Mouse (Mus musculus) embryonic facial prominence, embryonic 13.5 days (tissue): ENCODE measurements around the gene Tbl3. TPM values are rescaled to one million over a fixed set of nuclear protein-coding genes. Genes with fewer than 3 reads are reported as not detected.

Source experiments
- ATAC-seq: fragments of 200-750 bp; cut with Nextera tagmentation; 2 replicates; pipeline ENCODE4 v1.8.0; 2017; ENCODE audit warnings: low read depth; ENCODE audit not compliant: insufficient number of reproducible peaks, insufficient read depth, low FRiP score, low TSS enrichment
- H3K27ac ChIP-seq: fragments of 300-500 bp; sonication (generic); 2 replicates; pipeline ENCODE4 v1.5.1; 2015; ENCODE audit warnings: moderate library complexity, mild to moderate bottlenecking, inconsistent platforms
- H3K27me3 ChIP-seq: fragments of 300-500 bp; sonication (generic); 2 replicates; pipeline ENCODE4 v1.6.1; 2015; ENCODE audit warnings: mild to moderate bottlenecking, inconsistent platforms
- H3K36me3 ChIP-seq: fragments of 300-500 bp; sonication (generic); 2 replicates; pipeline ENCODE4 v1.6.1; 2015; ENCODE audit warnings: mild to moderate bottlenecking, inconsistent platforms
- H3K4me1 ChIP-seq: fragments of 300-500 bp; sonication (generic); 2 replicates; pipeline ENCODE4 v1.6.1; 2015; ENCODE audit warnings: inconsistent platforms
- H3K4me2 ChIP-seq: fragments of 300-500 bp; sonication (generic); 2 replicates; pipeline ENCODE4 v1.6.1; 2015; ENCODE audit warnings: moderate library complexity, mild to moderate bottlenecking, inconsistent platforms
- H3K4me3 ChIP-seq: fragments of 300-500 bp; sonication (generic); 2 replicates; pipeline ENCODE4 v1.5.1; 2015; ENCODE audit warnings: mild to moderate bottlenecking, inconsistent platforms
- H3K9ac ChIP-seq: fragments of 300-500 bp; sonication (generic); 2 replicates; pipeline ENCODE4 v1.6.1; 2015; ENCODE audit warnings: mild to moderate bottlenecking, inconsistent platforms
- H3K9me3 ChIP-seq: fragments of 300-500 bp; sonication (generic); 2 replicates; pipeline ENCODE4 v1.6.1; 2016; ENCODE audit warnings: inconsistent platforms
- WGBS: fragments of 180-500 bp; shearing (Covaris S2); methylation state at CpG from one replicate; pipeline ENCODE4 v1.1.7; 2015; ENCODE audit warnings: mixed read lengths; 5-methylcytosine and 5-hydroxymethylcytosine counted together
- polyA plus RNA-seq: library from polyadenylated mRNA; unstranded; fragments of >200 nt; fragmentation: Nextera tagmentation; extraction: Ambion mirVana; gene quantifications from 2 replicates; pipeline ENCODE4 v1.2.1, GENCODE M21; 2015

Gene Tbl3
- polyA plus RNA-seq, 1 experiment from 2014 or later: 81.6 TPM

DNA sequence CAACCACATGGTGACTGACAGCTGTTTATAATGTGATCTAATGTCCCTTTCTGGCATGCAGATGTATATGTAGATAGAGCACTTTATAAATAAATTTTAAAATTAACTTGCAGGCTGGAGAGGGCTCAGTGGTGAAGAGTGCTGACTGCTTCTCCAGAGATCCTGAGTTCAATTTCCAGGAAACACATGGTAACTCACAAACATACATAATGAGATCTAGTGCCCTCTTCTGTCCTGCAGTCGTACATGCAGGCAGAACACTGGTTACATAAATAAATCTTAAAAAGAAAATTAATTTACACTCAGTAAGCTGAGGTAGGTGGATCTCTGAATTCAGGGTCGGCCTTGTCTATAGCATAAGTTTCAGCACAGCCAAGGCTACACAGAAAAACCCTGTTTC lies 1.2 kb upstream of the Tbl3 start:
- Histone ChIP-seq H3K9ac (no peak overlapping the region), H3K4me2 (no peak overlapping the region), H3K4me3 (no peak overlapping the region), H3K27me3 (no peaks in the 10 kb centered on the region), H3K36me3 (peaks cover 19% of the 10 kb centered on the region), H3K4me1 (peaks cover 21% of the 10 kb centered on the region), H3K27ac (no peak overlapping the region), H3K9me3 (no peaks in the 10 kb centered on the region)
- 34% methylated on average over 2 of the region's 2 CpGs for WGBS
- no peak for ATAC-seq

DNA sequence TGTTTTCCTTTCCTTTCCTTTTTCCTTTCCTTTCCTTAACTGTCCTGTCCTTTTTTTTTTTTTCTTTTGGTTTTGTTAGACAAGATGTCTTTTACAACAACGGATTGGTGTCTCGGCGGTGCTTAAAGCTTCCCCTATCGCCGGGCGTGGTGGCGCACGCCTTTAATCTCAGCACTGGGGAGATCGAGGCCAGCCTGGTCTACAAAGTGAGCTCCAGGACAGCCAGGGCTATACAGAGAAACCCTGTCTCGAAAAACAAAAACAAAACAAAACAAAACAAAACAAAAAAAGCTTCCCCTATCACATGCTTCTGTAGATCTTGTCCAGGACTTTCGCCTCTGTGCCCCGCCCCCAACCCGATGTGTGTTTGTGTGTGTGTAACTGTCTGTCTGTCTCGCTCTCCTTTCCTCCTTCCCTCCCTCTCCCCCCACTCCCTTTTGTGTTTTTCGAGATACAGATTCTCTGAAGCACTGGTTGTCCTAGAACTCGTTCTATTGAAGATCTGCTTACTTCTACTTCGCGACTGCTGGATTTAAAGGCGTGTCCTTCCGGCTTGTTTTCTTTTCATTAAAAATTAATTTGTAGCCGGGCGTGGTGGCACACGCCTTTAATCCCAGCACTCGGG lies 453 bp upstream of the Tbl3 start:
- Histone ChIP-seq H3K27ac (peak overlapping the region; percentile 78), H3K4me1 (peaks cover 21% of the 10 kb centered on the region), H3K9me3 (no peaks in the 10 kb centered on the region), H3K9ac (peak overlapping the region; percentile 81), H3K27me3 (no peaks in the 10 kb centered on the region), H3K4me2 (peak overlapping the region; percentile 78), H3K4me3 (peak overlapping the region; percentile 76), H3K36me3 (peaks cover 22% of the 10 kb centered on the region)
- WGBS: 4% methylated on average over 24 of the region's 24 CpGs
- ATAC-seq: no peak

DNA sequence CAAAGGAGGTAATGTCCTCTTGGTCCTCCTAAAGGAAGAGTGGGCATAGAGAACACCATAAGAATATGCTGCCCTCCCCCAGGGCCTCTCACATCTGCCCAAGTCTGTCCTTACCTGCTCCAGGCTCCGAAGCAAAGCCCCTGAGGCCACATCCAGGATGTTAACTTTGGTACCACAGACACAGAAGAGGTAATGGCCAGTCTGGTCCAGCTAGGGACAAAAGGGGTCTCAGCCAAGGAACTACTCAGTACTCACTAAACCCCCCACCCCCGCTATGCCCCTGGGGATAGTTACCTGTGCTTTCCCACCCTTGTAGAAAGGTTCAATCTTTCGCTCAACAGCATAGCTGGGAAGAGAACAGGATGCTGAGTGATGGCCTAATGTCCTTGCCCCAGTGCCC lies 1.6 kb downstream of the Tbl3 start:
- Histone ChIP-seq H3K36me3 (peaks cover 43% of the 10 kb centered on the region), H3K9ac (0 out of 2 replicates have a peak overlapping the region, but pooled peaks have one; percentile 16), H3K4me1 (peaks cover 21% of the 10 kb centered on the region), H3K4me3 (no peak overlapping the region), H3K9me3 (no peaks in the 10 kb centered on the region), H3K27me3 (no peaks in the 10 kb centered on the region), H3K4me2 (peak overlapping the region; percentile 78; the same call in 1 of the 2 replicates), H3K27ac (no peak overlapping the region)
- WGBS: 92% methylated on average over 3 of the region's 3 CpGs
- ATAC-seq: no peak

DNA sequence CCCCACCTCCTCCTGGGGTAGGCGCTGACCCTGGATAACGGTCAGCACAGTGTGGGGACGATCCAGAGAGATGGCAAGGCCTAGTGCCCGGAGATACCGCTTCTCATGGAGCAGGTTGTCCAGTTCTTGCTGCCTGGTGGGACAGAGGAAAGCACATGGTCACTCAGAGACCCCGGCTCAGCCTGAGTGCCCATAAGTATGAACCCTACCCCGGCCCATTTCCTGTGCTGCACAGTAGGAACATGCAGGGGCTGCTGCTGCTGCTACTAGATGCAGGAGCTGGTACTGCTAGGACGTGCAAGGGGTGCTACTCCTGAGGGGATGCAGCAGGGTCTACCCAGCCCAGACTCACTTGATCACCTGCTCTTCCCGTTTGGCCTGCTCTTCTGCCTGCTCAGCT lies 6.2 kb downstream of the Tbl3 start:
- Histone ChIP-seq H3K9ac (no peak overlapping the region), H3K4me1 (peaks cover 32% of the 10 kb centered on the region), H3K4me3 (no peak overlapping the region), H3K27ac (no peak overlapping the region), H3K9me3 (no peaks in the 10 kb centered on the region), H3K36me3 (peaks cover 60% of the 10 kb centered on the region), H3K27me3 (no peaks in the 10 kb centered on the region), H3K4me2 (no peak overlapping the region)
- 87% methylated on average over 9 of the region's 9 CpGs for WGBS
- no peak for ATAC-seq

DNA sequence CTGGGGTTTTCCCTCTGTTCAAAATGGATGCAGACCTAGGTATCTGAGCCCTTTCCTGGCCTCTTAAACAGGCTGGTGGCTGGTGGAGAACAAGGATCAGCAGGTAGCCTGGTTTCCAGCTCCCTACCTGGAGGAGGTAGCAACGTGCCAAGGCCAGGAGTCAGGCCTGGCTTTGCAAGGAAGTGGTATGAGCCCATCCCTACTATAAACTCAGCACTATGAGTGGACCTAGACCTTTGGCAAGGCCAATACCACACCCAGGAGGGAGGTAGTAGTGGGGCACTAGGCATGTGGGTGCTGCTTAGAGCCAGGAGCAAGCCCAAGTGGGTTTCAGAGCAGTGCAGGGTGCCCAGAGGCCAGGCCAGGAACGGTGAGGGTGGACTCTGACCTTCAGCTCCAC lies 8.0 kb downstream of the Tbl3 start:
- H3K36me3 ChIP-seq: peaks cover 49% of the 10 kb centered on the region
- no peak overlapping the region; the same call in 1 of the 2 replicates for H3K9ac ChIP-seq
- peaks cover 31% of the 10 kb centered on the region for H3K4me1 ChIP-seq
- no peaks in the 10 kb centered on the region for H3K27me3 ChIP-seq
- H3K4me3 ChIP-seq: no peak overlapping the region
- no peaks in the 10 kb centered on the region for H3K9me3 ChIP-seq
- no peak overlapping the region for H3K4me2 ChIP-seq
- no peak overlapping the region for H3K27ac ChIP-seq
- ATAC-seq: no peak
- 76% methylated on average over 2 of the region's 2 CpGs for WGBS

DNA sequence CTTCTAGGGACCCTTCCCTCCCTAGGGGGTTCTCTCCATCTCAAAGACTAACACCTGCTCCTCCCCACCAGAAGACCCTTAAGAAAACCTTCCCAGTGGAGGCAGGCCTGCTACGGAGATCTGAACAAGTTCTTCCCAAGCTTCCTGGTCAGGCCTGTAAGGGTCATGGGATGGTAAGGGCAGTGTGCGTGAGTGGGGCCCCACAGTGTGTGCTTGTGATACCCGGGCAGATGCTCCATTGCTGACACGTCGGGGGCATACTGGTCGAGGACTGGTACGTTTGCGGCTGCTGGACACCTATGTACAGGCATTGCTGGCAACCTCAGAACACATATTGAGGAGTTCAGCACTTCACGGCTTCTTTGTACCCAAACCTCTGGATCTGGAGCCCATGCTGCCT lies 8.7 kb downstream of the Tbl3 start:
- 69% methylated on average over 9 of the region's 9 CpGs for WGBS
- H3K9ac ChIP-seq: 0 out of 2 replicates have a peak overlapping the region, but pooled peaks have one; percentile 8
- peaks cover 41% of the 10 kb centered on the region for H3K36me3 ChIP-seq

DNA sequence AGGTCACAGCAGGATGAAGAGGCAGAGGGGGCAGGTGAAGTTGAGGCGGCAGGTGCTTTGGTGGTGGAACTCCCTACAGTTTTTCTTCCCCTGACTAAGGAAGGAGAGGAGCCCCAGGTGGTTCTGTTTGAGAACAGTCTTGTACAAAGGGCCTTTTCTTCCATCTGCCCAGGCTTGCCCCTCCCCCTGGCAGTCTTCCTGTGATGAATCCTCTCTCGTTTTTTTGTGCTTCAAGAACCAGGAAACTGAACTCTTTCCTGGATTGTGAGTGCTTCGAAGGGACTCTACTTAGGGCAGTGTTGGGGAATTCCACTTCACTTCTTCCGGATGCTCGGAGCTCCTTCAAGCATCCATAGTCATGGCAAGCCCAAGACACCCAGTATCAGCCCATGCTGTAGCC lies 9.5 kb downstream of the Tbl3 start:
- H3K27ac ChIP-seq: no peak overlapping the region
- H3K36me3 ChIP-seq: peaks cover 43% of the 10 kb centered on the region
- H3K4me3 ChIP-seq: no peak overlapping the region
- H3K9ac ChIP-seq: 0 out of 2 replicates have a peak overlapping the region, but pooled peaks have one; percentile 21
- no peak for ATAC-seq
- H3K9me3 ChIP-seq: no peaks in the 10 kb centered on the region
- 0 out of 2 replicates have a peak overlapping the region, but pooled peaks have one; percentile 0 for H3K4me2 ChIP-seq
- WGBS: 13% methylated on average over 5 of the region's 5 CpGs
- no peaks in the 10 kb centered on the region for H3K27me3 ChIP-seq
- H3K4me1 ChIP-seq: peaks cover 31% of the 10 kb centered on the region

More for the DNA sequence above, 8.7 kb downstream of the Tbl3 start:
- peaks cover 31% of the 10 kb centered on the region for H3K4me1 ChIP-seq
- H3K9me3 ChIP-seq: no peaks in the 10 kb centered on the region
- H3K4me2 ChIP-seq: 0 out of 2 replicates have a peak overlapping the region, but pooled peaks have one; percentile 0
- H3K27ac ChIP-seq: no peak overlapping the region
- ATAC-seq: no peak
- H3K27me3 ChIP-seq: no peaks in the 10 kb centered on the region
- H3K4me3 ChIP-seq: no peak overlapping the region

DNA sequence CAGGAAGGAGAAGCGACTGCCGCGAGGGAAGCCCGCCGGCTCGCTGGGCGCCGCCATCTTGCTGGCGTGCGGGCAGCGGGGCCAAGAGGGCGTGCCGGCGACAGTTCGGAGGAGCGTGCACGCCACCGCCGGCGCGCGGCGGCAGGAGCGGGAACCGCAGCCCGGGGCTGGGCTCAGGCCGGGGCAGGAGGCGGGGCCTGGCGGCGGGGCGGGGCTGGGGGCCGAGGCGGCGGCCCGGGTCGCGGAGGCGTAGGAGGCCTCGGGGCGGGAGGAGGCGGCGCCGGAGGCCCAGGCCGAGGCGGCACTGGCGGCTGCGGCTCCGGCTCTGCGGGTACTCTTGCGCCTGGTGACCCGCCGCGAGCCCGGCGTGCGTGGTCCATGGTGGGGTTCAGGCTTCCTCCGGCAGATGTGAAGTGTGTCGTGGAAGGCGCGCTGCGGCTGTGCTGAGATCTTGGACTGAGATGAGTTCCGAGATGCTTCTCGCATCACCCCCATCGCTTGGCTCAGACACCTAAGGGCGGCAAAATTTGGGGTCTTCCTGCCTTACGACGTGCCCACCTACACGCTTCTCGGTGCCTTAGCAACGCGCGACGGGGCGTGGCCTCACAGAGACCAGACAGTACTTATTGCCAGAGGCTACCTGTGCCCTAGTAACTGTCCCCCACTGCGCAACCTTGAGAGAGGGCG lies 11.3 kb downstream of the Tbl3 start, which contains the start of the genes Gfer and Noxo1:
Gene Gfer (minus strand): TSS at position 146 of the 687 bp plus-strand sequence.
Gene Noxo1 (plus strand): TSS at position 224 of the 687 bp plus-strand sequence.
- Histone ChIP-seq H3K27ac (peak within 1 kb of the TSS; percentile 91), H3K4me1 (peaks cover 31% of the 10 kb centered on the region), H3K9ac (peak within 1 kb of the TSS; percentile 91), H3K4me3 (peak within 1 kb of the TSS; percentile 82), H3K9me3 (no peaks in the 10 kb centered on the region), H3K36me3 (peaks cover 36% of the 10 kb centered on the region), H3K27me3 (peaks cover 3% of the 10 kb centered on the region), H3K4me2 (peak within 1 kb of the TSS; percentile 77)
- peak; percentile 86 for ATAC-seq
- under 1% methylated on average over 75 of the region's 76 CpGs for WGBS

DNA sequence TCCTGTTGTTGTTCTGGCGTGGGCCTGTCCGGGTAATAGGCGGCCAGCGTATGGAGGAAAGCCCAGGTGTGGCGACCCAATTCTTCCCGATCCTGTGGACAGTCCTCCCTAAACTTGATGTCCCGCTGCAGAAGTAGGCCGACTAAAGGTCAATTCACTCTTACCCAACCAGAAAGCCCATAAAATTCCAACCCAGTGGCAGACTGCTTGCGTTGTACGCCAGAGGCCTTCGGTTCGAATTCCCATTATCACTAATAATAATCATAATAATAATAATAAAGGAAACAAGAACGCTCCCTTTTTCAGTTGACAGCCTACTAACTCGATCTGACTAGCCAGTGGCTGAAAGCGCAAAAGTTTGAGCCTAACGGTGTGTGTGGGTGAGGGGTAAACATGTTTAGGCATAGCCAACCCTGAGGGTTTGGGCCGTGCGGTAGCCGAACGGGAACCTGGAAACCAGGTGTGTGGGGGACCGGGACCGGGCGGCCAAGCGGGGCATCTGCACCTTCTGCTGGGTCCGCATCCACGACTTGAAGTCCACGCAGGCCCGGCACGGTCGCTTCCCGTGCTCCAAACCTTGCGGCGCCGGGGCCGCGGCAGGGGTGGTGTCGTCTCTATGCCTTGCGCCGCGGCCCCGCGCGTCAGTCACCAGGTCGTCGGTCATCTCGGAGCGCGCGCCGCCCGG lies 12.0 kb downstream of the Tbl3 start:
- 6% methylated on average over 51 of the region's 51 CpGs for WGBS
- Histone ChIP-seq H3K4me3 (peak overlapping the region; percentile 82), H3K27ac (peak overlapping the region; percentile 91), H3K4me2 (peak overlapping the region; percentile 77), H3K4me1 (peaks cover 31% of the 10 kb centered on the region), H3K9ac (peak overlapping the region; percentile 91), H3K27me3 (peaks cover 10% of the 10 kb centered on the region), H3K36me3 (peaks cover 29% of the 10 kb centered on the region), H3K9me3 (no peaks in the 10 kb centered on the region)
- ATAC-seq: no peak

DNA sequence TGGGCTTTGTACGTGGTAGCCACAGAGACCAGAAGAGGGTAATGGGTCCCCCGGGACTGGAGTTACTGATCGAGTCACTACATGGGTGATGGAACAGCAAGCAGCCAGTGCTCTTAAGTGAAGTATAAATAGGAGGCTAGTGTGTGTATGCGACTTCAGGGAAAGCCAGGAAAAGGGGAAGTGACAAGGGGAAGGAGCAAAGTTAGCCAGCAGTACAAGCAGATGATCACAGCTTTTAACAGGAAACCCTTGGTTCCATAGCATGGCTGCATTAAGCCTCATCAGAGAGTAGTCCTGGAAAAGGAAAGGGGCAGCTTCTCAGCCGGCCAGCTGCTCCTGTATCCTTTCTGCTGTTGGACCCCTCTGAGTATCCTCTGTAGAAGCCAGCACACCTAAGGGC lies 15.1 kb downstream of the Tbl3 start:
- no peak overlapping the region for H3K4me3 ChIP-seq
- H3K4me2 ChIP-seq: no peak overlapping the region
- H3K4me1 ChIP-seq: peaks cover 34% of the 10 kb centered on the region
- no peak overlapping the region for H3K9ac ChIP-seq
- H3K27ac ChIP-seq: no peak overlapping the region
- H3K9me3 ChIP-seq: no peaks in the 10 kb centered on the region
- no peak for ATAC-seq
- WGBS: 85% methylated on average over 5 of the region's 5 CpGs
- peaks cover 41% of the 10 kb centered on the region for H3K27me3 ChIP-seq
- peaks cover 16% of the 10 kb centered on the region for H3K36me3 ChIP-seq

DNA sequence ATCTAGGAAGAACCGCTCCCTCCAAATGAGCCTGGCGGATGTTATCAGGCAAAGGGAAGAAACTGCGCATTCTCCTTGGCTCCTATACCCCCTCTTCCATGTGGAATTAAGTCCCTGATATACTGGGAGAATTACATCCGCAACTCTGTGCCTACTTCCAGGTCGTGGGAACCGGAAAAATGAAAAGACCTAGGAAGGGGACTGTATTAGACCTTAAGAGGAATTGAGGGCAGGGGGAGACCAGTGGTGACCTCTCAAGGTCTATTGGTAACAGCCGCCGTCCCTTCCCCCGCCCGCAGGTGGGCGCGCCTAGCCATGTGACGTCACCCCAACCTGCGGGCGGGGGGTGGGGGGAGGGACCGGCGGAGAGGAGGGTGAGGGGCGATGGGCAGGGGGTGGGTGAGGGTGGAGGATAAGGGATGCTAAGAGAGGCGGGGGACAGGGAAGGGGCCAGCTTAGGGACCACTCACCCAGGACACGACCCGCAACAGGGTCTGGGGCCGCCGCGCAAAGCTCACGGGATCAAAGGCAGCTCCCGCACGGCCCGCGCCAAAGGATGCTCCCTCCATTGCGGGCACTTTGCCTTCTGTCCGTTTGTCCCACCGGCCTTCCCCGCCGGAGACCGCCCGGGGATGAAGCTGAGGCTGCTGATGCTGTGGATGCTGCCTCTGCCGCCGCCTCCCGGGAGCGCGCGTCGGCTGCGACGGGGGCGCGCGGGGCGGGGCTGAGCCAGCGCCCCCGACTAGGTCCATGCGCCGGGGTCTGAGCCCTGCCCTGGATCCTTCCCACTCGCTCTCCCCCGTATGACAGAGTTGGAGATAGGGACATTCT lies 18.0 kb downstream of the Tbl3 start, which contains the start of gene Syngr3:
Gene Syngr3 (minus strand): TSS at position 705 of the 831 bp plus-strand sequence.
- Histone ChIP-seq H3K9me3 (no peaks in the 10 kb centered on the region), H3K4me2 (peak within 1 kb of the TSS; percentile 75), H3K4me1 (peaks cover 21% of the 10 kb centered on the region), H3K36me3 (peaks cover 16% of the 10 kb centered on the region), H3K4me3 (peak within 1 kb of the TSS; percentile 51), H3K27me3 (peaks cover 58% of the 10 kb centered on the region), H3K27ac (no peak within 1 kb of the TSS), H3K9ac (peak within 1 kb of the TSS; percentile 65)
- under 1% methylated on average over 50 of the region's 55 CpGs for WGBS
- ATAC-seq: peak; percentile 41; the same call in 1 of the 2 replicates
